Mouse (Mus musculus) midbrain, embryonic 11.5 days (tissue): ENCODE measurements around the gene Wdr48. TPM values are rescaled to one million over a fixed set of nuclear protein-coding genes. Genes with fewer than 3 reads are reported as not detected.

Experiments
- ATAC-seq: fragments of 200-750 bp; cut with Nextera tagmentation; 2 replicates; pipeline ENCODE4 v1.8.0; 2017; ENCODE audit warnings: moderate TSS enrichment, moderate library complexity; ENCODE audit not compliant: low FRiP score
- DNase-seq: peaks from one replicate; pipeline ENCODE4 v3.0.0; 2015; ENCODE audit warnings: low spot score; ENCODE audit errors: missing footprints
- H3K27ac ChIP-seq: fragments of 300-500 bp; sonication (generic); 2 replicates; pipeline ENCODE4 v1.5.1; 2014; ENCODE audit warnings: low read depth, low read length
- H3K27me3 ChIP-seq: fragments of 300-500 bp; sonication (generic); 2 replicates; pipeline ENCODE4 v1.6.1; 2014; ENCODE audit warnings: mild to moderate bottlenecking, low read length, moderate library complexity, mixed read lengths; ENCODE audit not compliant: control insufficient read depth, insufficient read depth
- H3K36me3 ChIP-seq: fragments of 300-500 bp; sonication (generic); 2 replicates; pipeline ENCODE4 v1.6.1; 2014; ENCODE audit warnings: mild to moderate bottlenecking, low read length, moderate library complexity, mixed read lengths; ENCODE audit not compliant: control insufficient read depth, insufficient read depth
- H3K4me1 ChIP-seq: fragments of 300-500 bp; sonication (generic); 2 replicates; pipeline ENCODE4 v1.6.1; 2014; ENCODE audit warnings: low read length; ENCODE audit not compliant: control insufficient read depth, insufficient read depth
- H3K4me2 ChIP-seq: fragments of 300-500 bp; sonication (generic); 2 replicates; pipeline ENCODE4 v1.6.1; 2014; ENCODE audit warnings: mild to moderate bottlenecking, moderate library complexity
- H3K4me3 ChIP-seq: fragments of 300-500 bp; sonication (generic); 2 replicates; pipeline ENCODE4 v1.5.1; 2014; ENCODE audit warnings: low read depth, low read length
- H3K9ac ChIP-seq: fragments of 300-500 bp; sonication (generic); 2 replicates; pipeline ENCODE4 v1.6.1; 2014; ENCODE audit warnings: low read length
- H3K9me3 ChIP-seq: fragments of 300-500 bp; sonication (generic); 2 replicates; pipeline ENCODE4 v1.6.1; 2016; ENCODE audit warnings: low read length; ENCODE audit not compliant: control insufficient read depth
- WGBS: fragments of 180-500 bp; shearing (Covaris S2); extraction: QIAGEN DNeasy Blood & Tissue Kit; methylation state at CpG from one replicate; pipeline ENCODE4 v1.1.7; 2014; 5-methylcytosine and 5-hydroxymethylcytosine counted together
- polyA plus RNA-seq: library from polyadenylated mRNA; unstranded; fragments of >200 nt; fragmentation: Nextera tagmentation; extraction: Ambion mirVana; gene quantifications from 2 replicates; pipeline ENCODE4 v1.2.1, GENCODE M21; 2014

Gene Wdr48
- 61.2 and 61.4 TPM in 2 replicates for polyA plus RNA-seq

DNA sequence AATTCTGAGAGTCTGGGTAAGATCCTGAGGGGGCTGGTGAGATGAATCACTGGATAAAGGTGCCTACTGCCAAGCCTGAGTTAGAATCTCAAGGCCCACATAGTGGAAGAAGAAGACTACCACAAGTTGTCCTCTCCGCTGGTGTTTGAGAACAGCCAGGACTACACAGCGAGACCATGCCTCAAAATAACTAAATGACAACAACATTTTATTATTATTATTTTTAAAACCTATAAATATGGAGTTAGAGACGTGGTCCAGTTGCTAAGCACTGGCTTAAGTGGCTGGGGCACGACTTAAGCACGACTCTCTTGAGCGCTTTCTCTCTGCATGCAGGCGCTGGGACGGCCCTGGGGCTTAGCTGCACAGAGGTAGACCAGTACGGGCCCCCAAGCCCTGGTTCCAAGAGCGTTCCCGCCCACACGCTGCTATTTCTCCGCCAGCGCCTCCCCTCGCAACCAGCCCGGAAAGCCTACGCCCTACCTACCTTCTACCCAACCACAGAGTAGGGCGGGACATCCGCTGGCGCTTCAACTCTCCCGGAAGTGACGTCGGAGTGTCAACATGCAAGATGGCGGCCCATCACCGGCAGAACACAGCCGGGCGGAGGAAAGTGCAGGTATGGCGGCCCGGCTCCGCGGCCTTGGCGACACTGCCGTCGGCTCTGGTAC lies at the start of gene Wdr48:
Wdr48 (plus strand) TSS at position 540 of the 671 bp plus-strand sequence.
- WGBS: 5% methylated on average over 34 of the region's 34 CpGs
- H3K27me3 ChIP-seq: peaks cover 2% of the 10 kb centered on the region
- H3K27ac ChIP-seq: peak within 1 kb of the TSS; percentile 54; the same call in 1 of the 2 replicates
- H3K4me3 ChIP-seq: peak within 1 kb of the TSS; percentile 98
- H3K9ac ChIP-seq: peak within 1 kb of the TSS; percentile 86
- H3K4me2 ChIP-seq: peak within 1 kb of the TSS; percentile 62
- peaks cover 10% of the 10 kb centered on the region for H3K4me1 ChIP-seq
- no peaks in the 10 kb centered on the region for H3K36me3 ChIP-seq
- peak; percentile 98 for DNase-seq
- ATAC-seq: peak; percentile 99
- H3K9me3 ChIP-seq: no peaks in the 10 kb centered on the region

GRCm38 (mm10) chr9:119847187-119847586 lies 47.5 kb upstream of the Wdr48 start:
- no peak for ATAC-seq
- H3K9me3 ChIP-seq: no peaks in the 10 kb centered on the region
- no peaks in the 10 kb centered on the region for H3K36me3 ChIP-seq
- H3K27me3 ChIP-seq: no peaks in the 10 kb centered on the region
- H3K4me3 ChIP-seq: no peak overlapping the region
- no peak overlapping the region for H3K27ac ChIP-seq
- WGBS: 70% methylated on average over 6 of the region's 6 CpGs
- H3K4me1 ChIP-seq: peaks cover 3% of the 10 kb centered on the region; the same call in 1 of the 2 replicates
- no peak overlapping the region for H3K4me2 ChIP-seq
- H3K9ac ChIP-seq: no peak overlapping the region
- DNase-seq: no peak

DNA sequence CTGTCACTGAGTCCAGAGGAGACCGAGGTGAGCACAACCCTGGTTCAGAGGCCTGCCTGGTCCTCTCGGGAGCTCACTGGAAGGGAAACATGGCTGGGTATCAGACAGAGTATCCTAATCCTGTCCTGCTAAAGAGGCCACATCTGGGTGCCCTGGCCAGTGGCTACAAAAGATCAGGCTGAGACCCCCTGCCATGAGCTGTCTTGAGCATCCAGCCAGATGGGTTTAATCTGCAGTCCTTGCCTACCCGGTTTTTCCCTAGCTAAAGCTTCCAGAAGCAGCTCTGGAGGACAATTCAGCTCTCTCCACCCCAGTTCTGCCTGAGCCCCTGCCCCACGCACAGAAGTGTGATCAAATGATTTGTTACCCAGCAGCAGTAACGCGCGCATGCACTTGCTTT lies 46.0 kb upstream of the Wdr48 start:
- H3K27ac ChIP-seq: no peak overlapping the region
- 25% methylated on average over 7 of the region's 7 CpGs for WGBS
- no peak for ATAC-seq

DNA sequence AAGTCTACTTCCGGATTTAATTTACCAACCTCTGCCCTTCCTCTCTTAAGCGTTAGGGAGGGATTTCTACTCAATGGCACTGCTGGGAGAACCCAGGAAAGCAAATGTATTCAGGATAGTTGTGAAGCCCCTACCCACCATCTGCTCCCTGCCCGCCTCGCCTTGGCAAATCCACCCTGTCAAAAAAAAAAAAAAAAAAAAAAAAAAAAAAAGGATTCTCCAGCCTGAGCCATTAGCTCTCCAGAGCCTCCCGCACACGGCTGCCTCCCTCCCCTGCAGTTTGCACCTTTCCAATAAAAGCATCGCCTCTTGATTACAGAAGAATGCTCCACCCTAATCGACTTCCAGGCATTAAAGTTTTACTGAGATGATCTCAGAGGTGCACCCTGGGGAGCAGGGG lies 45.5 kb upstream of the Wdr48 start:
- H3K9ac ChIP-seq: no peak overlapping the region
- DNase-seq (no peak), ATAC-seq (no peak)
- WGBS: 14% methylated on average over 8 of the region's 8 CpGs
- no peaks in the 10 kb centered on the region for H3K27me3 ChIP-seq
- no peak overlapping the region for H3K27ac ChIP-seq
- H3K4me3 ChIP-seq: no peak overlapping the region
- no peak overlapping the region for H3K4me2 ChIP-seq
- H3K9me3 ChIP-seq: no peaks in the 10 kb centered on the region
- no peaks in the 10 kb centered on the region for H3K4me1 ChIP-seq
- no peaks in the 10 kb centered on the region for H3K36me3 ChIP-seq

More for the DNA sequence above, 46.0 kb upstream of the Wdr48 start:
- DNase-seq: peak; percentile 88
- H3K4me2 ChIP-seq: no peak overlapping the region
- H3K4me1 ChIP-seq: no peaks in the 10 kb centered on the region
- H3K4me3 ChIP-seq: no peak overlapping the region
- no peak overlapping the region for H3K9ac ChIP-seq
- H3K36me3 ChIP-seq: no peaks in the 10 kb centered on the region
- H3K27me3 ChIP-seq: no peaks in the 10 kb centered on the region
- H3K9me3 ChIP-seq: no peaks in the 10 kb centered on the region

DNA sequence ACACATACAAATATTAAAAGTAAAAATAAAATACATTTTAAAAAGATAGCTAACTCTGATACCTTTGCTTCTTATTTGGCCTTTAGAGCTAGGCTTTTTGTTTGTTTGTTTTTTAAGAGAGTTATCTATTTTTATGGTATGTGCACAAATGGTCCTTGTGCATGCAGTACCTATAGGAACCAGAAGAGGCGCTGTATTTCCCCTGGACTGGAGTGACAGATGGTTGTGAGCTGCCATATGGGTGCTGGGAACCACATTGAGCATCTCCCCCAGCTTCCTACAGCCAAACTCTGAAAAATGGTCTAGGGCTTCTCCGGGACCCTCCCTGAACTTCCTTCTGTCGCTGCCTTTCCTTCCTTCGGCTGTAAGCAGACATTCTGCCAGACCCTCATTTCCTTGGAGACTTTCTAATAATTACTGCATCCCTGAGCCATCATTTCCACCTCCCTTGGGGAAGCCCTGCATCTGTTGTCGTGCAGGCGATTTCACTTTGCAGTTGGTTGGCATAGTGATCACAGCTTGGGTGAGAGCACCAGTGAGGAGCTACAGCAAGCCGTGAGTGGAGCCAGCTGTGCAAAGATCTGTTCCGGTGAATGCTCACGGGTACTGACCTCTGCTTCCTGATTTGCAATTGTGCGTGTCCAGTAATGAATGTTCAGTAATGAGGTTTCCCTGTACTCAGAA lies 42.2 kb upstream of the Wdr48 start:
- no peak for DNase-seq

DNA sequence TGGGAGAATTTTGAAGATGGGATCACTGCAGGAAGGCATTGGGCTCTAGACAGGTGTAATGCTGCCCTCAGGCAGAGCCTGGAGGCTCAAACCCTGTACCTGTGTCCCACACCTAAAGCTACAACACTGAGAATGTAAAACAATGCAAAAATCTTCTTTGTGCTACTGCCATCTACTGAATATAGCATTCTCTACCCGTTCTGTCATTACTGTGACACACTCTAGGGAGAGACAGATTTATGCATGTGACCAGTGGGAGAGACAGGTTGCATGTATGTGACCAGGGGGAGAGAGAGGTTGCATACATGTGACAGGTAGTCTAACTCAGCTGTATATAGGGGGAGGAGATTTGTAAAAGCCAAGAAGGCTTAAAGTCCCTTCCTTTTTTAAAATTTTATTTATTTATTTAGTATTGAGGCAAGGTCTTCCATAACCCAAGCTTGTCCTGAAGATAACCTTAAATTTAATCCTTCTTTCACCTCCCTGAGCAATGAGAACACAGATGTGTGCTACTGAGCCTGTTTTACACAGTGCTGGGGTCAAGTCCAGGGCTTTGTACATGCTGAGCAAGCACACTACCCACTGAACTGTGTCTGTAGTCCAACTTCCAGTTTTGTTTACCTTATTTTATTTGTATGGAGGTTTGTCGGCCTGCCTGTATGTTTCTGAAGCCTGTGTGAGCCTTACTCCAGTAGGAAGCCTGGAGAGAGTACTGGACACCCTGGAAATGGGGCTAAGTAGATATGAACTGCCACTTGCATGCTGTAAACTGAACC lies 41.4 kb upstream of the Wdr48 start:
- no peak for ATAC-seq
- Histone ChIP-seq H3K4me3 (no peak overlapping the region), H3K4me2 (no peak overlapping the region), H3K9me3 (no peaks in the 10 kb centered on the region), H3K36me3 (no peaks in the 10 kb centered on the region), H3K27ac (no peak overlapping the region), H3K4me1 (no peaks in the 10 kb centered on the region), H3K27me3 (no peaks in the 10 kb centered on the region), H3K9ac (no peak overlapping the region)
- DNase-seq: peak; percentile 37
- WGBS: 73% methylated on average over 2 of the region's 2 CpGs

More for the DNA sequence above, 42.2 kb upstream of the Wdr48 start:
- 72% methylated on average over 10 of the region's 10 CpGs for WGBS
- Histone ChIP-seq H3K4me1 (no peaks in the 10 kb centered on the region), H3K27me3 (no peaks in the 10 kb centered on the region), H3K4me3 (no peak overlapping the region), H3K4me2 (no peak overlapping the region), H3K9ac (no peak overlapping the region), H3K27ac (no peak overlapping the region), H3K9me3 (no peaks in the 10 kb centered on the region), H3K36me3 (no peaks in the 10 kb centered on the region)
- ATAC-seq: peak; percentile 59; the same call in 1 of the 2 replicates

DNA sequence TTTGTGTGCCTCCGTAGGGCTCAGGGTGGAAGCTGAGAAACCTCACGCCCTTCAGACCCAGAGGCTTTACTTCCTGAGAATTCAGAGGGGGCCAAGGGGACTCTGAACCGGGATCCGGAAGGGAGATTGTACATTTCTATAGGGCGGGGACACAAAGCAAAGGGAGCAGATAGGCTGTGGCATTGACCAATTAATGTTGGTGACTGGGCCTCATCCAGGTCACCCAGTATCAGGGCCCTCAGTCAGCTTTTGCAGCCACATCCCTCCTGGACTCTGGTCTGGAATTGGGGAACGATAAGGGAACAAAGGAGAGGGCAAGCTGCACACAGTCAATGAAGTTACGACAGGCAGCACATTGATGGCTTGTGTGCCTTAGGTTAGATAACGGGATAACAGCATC lies 40.5 kb upstream of the Wdr48 start:
- Histone ChIP-seq H3K4me2 (no peak overlapping the region), H3K9me3 (no peaks in the 10 kb centered on the region), H3K9ac (no peak overlapping the region), H3K27me3 (no peaks in the 10 kb centered on the region), H3K36me3 (no peaks in the 10 kb centered on the region), H3K4me1 (no peaks in the 10 kb centered on the region), H3K4me3 (no peak overlapping the region), H3K27ac (no peak overlapping the region)
- WGBS: 71% methylated on average over 8 of the region's 8 CpGs
- ATAC-seq: no peak
- DNase-seq: peak; percentile 51

DNA sequence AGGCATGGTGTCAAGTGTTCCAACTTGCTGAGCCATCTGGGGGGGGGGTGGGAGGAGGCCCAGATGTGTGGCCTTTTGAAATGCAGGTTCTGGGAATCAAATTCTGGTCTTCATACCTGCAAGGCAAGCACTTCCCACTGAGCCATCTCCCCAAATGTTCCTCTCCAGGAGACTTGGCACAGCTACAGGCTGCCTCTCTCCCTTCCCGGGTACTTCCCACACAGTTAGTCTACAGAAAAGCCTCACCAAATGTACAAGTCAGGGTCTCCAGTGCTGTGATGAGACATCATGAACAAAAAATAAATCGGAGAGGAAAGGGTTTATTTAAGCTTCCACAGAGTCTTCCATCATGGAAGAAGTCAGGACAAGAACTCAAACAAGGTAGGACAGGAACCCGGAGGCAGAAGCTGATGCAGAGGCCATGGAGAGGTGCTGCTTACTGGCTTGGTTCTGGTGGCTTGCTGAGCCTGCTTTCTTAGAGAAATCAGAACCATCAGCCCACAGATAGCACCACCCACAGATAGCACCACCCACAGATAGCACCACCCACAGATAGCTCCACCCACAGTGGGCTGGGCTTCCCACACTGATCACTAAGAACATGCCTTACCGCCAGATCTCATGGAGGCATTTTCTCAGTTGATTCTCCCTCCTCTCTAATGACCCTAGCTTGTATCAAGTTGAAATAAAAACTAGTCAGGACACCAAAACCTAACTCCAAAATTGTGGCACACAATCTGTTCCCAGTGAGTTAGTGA lies 7.4 kb upstream of the Wdr48 start:
- Histone ChIP-seq H3K9me3 (no peaks in the 10 kb centered on the region), H3K36me3 (no peaks in the 10 kb centered on the region), H3K27ac (no peak overlapping the region), H3K9ac (no peak overlapping the region), H3K4me2 (no peak overlapping the region), H3K4me1 (peaks cover 14% of the 10 kb centered on the region), H3K27me3 (no peaks in the 10 kb centered on the region; the same call in 1 of the 2 replicates), H3K4me3 (no peak overlapping the region)
- ATAC-seq (no peak), DNase-seq (no peak)
- 82% methylated on average over 4 of the region's 4 CpGs for WGBS
